Mouse (Mus musculus) brain, embryonic 14.5 days (tissue): ENCODE data around the gene Hist1h2ai.

ENCODE experiments used
- CTCF ChIP-seq: fragments of 200-500 bp; IDR thresholded peaks from 2 replicates; pipeline ENCODE4 v1.5.1; 2012; ENCODE audit warnings: inconsistent platforms, mild to moderate bottlenecking, moderate library complexity, borderline replicate concordance; ENCODE audit not compliant: insufficient read depth, insufficient read length; ENCODE audit errors: extremely low read depth
- POLR2A ChIP-seq: fragments of 200-500 bp; IDR thresholded peaks from 2 replicates; pipeline ENCODE4 v1.6.1; 2012; ENCODE audit warnings: mild to moderate bottlenecking, inconsistent platforms, borderline replicate concordance; ENCODE audit not compliant: poor library complexity, insufficient read depth, insufficient read length, severe bottlenecking; ENCODE audit errors: extremely low read depth

GRCm38 (mm10) chr13:21677305-21677704, 38.9 kb upstream of the Hist1h2ai start, which contains the start of gene Olfr1360:
- no peak for TF ChIP-seq CTCF
- no peak for TF ChIP-seq POLR2A
